Mouse (Mus musculus) activated CD4-positive, CD25-positive, alpha-beta regulatory T cell, adult 4 months (primary cell): ENCODE data around the gene Il21r. TPM values are rescaled to one million over a fixed set of nuclear protein-coding genes. Genes with fewer than 3 reads are reported as not detected.
A peak's percentile ranks its signal among the peaks of the same experiment; 100 is the strongest.

ENCODE experiments used
- ATAC-seq: one replicate; pipeline ENCODE4 v1.8.0; 2017
- polyA plus RNA-seq, 2 experiments: library from polyadenylated mRNA; unstranded; fragments of 100-300 nt; shearing (Covaris generic); gene quantifications; one replicate each; pipeline ENCODE4 v1.2.1; 2017

Il21r gene
- 10 to 100 TPM; 53.6 to 63.4 TPM for polyA plus RNA-seq

DNA sequence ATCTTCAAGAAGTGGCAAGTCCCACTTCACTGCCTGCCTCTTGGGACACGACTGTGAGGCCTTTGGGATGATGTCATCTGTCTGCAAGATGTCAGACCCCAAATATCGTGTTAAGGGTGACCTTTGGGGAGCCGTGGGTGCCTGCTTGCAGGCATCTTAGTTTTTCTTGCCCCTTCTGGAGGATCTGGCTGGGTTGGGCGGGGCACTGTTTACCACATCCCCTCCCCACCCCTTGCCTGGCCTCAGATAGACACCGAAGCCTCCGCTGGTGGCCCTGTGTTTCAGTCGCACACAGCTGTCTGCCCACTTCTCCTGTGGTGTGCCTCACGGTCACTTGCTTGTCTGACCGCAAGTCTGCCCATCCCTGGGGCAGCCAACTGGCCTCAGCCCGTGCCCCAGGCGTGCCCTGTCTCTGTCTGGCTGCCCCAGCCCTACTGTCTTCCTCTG is at the start of gene Il21r:
Il21r (plus strand) TSS at position 245 of the 447 bp plus-strand sequence.
- ATAC-seq: peak; percentile 62

GRCm38 (mm10) chr7:125553653-125554428 is 49.4 kb upstream of the Il21r start:
- no peak for ATAC-seq

- ATAC-seq: peak; percentile 28
These were observed 48.6 kb upstream of the Il21r start for GRCm38 (mm10) chr7:125554456-125555114.

- peak; percentile 7 for ATAC-seq
These were observed 47.8 kb upstream of the Il21r start for GRCm38 (mm10) chr7:125555351-125555872.

DNA sequence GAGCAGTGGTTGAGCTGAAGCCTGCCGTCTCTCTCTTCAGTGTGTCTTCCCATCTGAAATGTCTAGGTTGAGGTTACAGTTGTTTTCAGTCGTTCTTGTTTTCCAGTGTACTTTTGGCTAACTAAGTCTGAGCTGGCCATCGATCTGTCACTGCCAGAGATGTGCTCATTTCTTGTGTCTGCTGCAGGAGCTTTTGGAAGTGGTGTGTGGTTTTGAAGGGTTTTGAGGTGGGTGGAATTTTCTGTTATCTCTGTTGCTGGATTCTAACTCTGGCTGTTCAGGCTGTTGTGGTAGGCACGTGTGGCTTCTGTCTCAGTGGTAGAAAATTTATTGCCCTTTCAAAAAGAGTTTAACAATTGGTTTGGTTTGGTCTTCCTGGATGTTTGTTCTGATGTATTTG is 47.1 kb upstream of the Il21r start:
- no peak for ATAC-seq

GRCm38 (mm10) chr7:125556865-125557264 is 46.4 kb upstream of the Il21r start:
- no peak for ATAC-seq

- no peak for ATAC-seq
These were observed 44.8 kb upstream of the Il21r start for GRCm38 (mm10) chr7:125558401-125558945.

GRCm38 (mm10) chr7:125558997-125559396 is 44.2 kb upstream of the Il21r start:
- no peak for ATAC-seq

DNA sequence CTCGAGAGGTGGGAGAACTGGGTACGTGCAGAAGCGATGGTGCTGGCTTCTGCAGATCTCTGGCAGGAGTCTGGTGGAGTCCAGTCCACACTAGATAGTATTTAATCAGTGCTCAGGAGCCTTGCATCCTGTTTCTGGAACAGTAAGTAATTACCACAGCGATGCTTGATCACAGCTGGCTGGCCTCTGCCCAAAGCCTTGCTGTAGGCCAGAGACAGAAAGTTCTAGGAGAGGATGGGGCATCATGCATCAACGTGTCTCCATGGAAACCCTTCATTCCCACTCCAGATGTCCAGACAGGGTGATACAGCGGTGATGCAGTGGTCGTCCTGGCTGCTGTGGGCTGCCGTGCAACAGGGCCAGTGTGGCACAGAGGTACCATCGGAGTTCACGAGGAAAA is 43.7 kb upstream of the Il21r start:
- no peak for ATAC-seq

GRCm38 (mm10) chr7:125560146-125560785 is 43.0 kb upstream of the Il21r start:
- ATAC-seq: no peak

DNA sequence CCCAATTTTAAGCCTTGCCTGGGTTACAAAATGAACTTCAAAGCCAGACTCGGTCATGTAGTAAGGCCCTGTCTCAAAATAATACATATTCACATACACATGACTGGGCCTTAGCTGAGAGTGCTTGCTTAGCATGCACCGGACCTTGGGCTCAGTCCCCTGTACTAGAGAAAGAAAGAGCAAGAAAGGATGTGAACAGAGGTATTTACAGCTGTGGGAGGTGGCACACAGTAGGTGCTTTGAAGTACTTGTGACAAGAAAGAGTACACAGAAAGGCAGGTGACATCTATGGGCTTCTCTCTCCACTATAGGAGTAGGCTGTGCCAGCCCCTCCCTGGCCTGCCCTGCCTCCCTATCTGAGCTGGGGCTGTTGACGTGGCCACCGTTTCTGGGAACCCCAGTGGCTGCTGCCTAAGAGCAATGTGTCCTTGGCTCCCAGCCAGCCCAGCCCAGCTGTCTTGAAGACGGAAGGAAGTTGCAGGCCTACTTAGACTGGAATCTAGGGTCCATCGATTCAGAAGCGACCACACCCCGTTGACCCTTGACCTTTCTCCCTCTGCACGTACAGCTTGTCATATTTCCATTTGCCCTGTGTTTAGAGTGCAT is 42.0 kb upstream of the Il21r start:
- peak; percentile 82 for ATAC-seq

DNA sequence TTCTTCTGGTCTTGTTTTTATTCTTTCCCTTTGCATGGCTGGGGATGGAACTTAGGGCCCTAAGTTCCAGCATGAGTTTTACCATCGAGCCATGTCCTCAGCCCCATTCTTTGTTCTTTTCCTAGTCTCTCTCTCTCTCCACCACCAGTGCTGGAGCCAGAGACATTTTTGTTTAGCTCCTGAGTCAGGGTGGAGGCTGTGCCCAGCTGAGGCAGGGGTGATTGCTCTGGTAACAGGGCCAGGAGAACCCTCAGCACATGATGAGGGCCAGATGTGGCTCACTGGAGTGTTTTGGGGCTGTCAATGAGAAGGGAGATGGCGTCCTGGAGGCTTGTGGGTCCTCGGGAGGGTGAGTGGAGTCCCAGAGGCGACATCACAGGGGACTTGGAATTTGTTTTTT is 40.8 kb upstream of the Il21r start:
- ATAC-seq: no peak

GRCm38 (mm10) chr7:125563093-125563492 is 40.1 kb upstream of the Il21r start:
- no peak for ATAC-seq

DNA sequence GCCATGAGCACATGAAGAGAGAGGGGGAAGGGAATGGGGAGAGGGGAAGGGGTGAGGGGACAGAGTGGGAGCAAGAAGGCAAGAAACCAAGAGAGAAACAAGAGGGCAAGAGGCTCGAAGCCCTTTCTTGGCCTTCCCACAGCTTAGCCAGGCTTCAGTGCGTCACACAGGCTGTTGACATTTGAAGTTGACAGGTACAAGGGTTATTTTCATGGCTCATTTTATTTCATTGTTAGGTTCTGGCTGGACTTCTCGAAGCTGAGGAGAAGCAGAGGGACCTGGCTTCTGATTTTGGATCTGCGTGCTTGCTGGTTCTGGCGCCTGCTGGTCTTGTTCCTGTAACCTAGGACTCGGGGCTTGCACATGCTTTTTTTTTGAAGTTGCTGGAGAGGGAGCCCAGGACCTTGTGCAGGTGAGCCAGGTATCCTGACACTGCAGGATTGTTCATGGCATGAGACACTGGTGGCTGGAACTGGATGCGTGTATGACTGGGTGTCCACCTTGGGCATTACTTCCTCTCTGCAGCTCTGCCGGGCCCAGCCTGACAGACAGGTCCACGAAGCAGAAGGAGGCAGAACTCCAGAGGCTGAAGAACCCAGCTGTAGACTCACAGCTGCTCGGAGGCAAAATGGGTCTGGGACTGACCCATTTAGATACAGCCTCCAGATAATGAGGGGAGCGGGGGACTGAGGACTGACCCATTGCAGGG is 38.8 kb upstream of the Il21r start:
- no peak for ATAC-seq

DNA sequence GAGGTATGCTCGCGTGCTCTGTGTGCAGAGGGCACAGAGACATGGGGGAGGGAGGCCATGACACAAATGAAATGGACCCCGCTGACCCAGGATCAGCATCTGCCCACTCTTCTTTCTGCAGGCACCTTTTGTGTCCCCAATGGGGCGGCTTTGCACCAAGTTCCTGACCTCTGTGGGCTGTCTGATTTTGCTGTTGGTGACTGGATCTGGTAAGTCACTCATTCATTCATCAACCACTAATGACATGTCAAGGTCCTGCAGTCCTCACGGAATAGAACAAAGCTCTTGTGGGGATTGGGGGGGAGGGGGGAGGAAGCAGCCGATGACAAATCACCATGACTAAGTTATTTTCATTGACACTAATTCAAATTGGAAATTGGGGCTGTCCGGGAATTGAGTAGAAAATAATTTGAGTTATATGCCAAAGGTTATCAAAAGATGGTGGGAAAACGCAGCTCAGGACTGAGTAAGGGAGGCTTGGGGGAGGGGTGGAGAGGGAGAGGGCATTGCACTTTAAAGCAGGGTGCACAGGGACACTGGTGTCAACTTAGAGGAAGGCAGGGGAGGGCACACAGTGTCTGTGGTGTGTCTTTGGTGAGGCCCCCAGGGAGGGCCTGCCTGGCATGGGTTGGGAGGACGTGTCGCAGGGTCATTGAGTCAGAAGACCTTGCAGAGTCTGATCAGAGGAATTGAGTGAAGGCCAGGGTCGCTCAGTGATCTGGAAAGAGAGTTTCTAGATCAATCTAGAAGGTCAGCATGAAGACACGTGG is 37.5 kb upstream of the Il21r start:
- ATAC-seq: no peak

DNA sequence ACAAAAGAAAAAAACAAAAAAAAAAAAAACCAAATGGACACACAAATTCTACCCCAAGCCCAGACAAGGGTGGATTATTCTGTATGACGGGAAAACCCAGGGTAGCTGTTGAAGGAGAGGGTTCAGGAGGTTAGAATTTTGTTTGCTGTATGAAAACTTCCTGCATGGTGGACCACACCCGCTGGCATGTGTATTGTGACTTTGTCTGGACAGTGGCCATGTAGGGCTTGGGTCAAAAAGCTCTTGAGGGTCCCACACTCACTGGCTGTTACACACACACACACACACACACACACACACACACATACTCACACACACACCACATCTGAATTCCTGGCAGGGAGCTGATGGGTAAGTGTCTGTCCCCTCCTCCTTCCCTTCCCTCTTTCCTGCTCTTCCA is 36.8 kb upstream of the Il21r start:
- no peak for ATAC-seq

GRCm38 (mm10) chr7:125568888-125569287 is 34.3 kb upstream of the Il21r start:
- no peak for ATAC-seq

DNA sequence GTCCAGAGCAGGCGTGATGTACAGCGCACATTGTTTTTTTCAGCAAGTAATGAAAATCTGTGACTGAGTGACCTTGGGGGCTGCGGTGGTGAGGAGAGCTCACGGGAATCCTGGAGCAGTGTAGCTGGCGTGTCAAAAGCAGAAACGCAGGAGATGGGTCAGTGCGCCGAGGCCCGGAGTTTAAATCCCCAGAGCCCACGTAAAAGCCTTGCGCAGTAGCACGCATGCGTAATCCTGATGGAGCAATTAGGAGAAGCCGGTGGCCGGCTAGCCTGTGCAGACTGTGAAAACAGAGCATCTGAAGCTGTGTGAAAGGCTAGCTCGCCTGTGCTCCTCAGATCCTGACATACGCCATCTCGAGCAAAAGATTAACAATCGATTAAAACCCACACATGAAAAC is 31.3 kb upstream of the Il21r start:
- no peak for ATAC-seq

DNA sequence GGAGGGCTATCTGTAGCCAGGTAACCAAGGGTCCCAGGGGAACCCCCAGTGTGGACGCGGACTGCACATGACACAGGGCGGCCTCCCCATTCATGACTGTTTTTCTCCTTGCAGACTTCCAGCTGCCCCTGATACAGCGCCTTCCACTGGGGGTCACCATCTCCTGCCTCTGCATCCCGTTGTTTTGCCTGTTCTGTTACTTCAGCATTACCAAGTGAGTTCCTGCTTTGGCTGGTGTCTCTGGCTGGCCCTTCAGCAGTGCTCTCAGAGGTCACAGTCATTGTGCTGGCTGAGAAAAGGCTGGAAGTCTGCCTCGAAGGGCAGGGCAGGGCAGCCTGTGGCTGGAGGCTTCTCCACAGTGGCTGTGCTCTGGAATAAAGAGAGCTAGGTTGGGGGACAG is 30.5 kb upstream of the Il21r start:
- no peak for ATAC-seq

GRCm38 (mm10) chr7:125573849-125574248 is 29.4 kb upstream of the Il21r start:
- no peak for ATAC-seq

DNA sequence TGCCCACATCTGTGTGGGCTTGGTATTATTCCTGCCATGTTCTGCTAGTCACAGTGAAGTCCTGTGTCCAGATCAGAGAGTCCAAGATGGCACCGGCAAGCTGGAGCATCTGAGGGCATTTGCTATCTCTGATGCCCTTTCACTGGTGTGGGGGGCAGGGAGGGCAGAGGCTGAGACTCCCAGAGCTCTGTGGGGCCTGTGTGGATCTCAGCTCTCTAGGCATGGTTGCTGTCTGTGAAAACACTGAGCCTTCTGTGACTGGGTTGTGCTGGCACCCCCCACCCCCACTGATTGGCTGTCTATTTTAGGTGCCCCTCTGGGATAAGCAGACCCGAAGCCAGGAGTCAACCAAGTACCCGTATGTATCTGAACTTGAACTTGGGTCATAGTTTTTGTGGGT is 28.4 kb upstream of the Il21r start:
- no peak for ATAC-seq
